Mouse (Mus musculus): ENCODE results near the gene Pkp1.

Gene Pkp1

GRCm38 (mm10) chr1:135918644-135919407, at the start of gene Pkp1:
TSS of gene Pkp1 (minus strand) at chr1:135919207.
- DNase-seq (ENCODE audit: low read depth, low spot score), result no peak

- DNase-seq (ENCODE audit: low read depth, low spot score), result no peak
Measured at GRCm38 (mm10) chr1:135967739-135968138, 48.7 kb upstream of the Pkp1 start.

GRCm38 (mm10) chr1:135964561-135964960, 45.6 kb upstream of the Pkp1 start:
- no peak for DNase-seq (ENCODE audit: low read depth, low spot score)

- DNase-seq (ENCODE audit: low read depth, low spot score), result no peak
Measured at GRCm38 (mm10) chr1:135963177-135963576, 44.2 kb upstream of the Pkp1 start.

GRCm38 (mm10) chr1:135958483-135958882, 39.5 kb upstream of the Pkp1 start:
- DNase-seq (ENCODE audit: low read depth, low spot score), result peak; percentile 75

GRCm38 (mm10) chr1:135948871-135949270, 29.9 kb upstream of the Pkp1 start:
- DNase-seq (ENCODE audit: low read depth, low spot score), result no peak

- DNase-seq (ENCODE audit: low read depth, low spot score), result no peak
Measured at GRCm38 (mm10) chr1:135946247-135946646, 27.2 kb upstream of the Pkp1 start.

GRCm38 (mm10) chr1:135945711-135946110, 26.7 kb upstream of the Pkp1 start:
- peak; percentile 71 for DNase-seq (ENCODE audit: low read depth, low spot score)

GRCm38 (mm10) chr1:135944526-135945259, 25.7 kb upstream of the Pkp1 start:
- peak; percentile 83 for DNase-seq (ENCODE audit: low read depth, low spot score)

GRCm38 (mm10) chr1:135943713-135944112, 24.7 kb upstream of the Pkp1 start:
- DNase-seq (ENCODE audit: low read depth, low spot score), result no peak

GRCm38 (mm10) chr1:135942116-135942515, 23.1 kb upstream of the Pkp1 start:
- no peak for DNase-seq (ENCODE audit: low read depth, low spot score)

GRCm38 (mm10) chr1:135941259-135942006, 22.4 kb upstream of the Pkp1 start:
- DNase-seq (ENCODE audit: low read depth, low spot score), result no peak

- no peak for DNase-seq (ENCODE audit: low read depth, low spot score)
Measured at GRCm38 (mm10) chr1:135936091-135936490, 17.1 kb upstream of the Pkp1 start.

- no peak for DNase-seq (ENCODE audit: low read depth, low spot score)
Measured at GRCm38 (mm10) chr1:135933704-135934293, 14.8 kb upstream of the Pkp1 start.

GRCm38 (mm10) chr1:135929876-135930275, 10.9 kb upstream of the Pkp1 start:
- no peak for DNase-seq (ENCODE audit: low read depth, low spot score)

- no peak for DNase-seq (ENCODE audit: low read depth, low spot score)
Measured at GRCm38 (mm10) chr1:135925848-135926247, 6.8 kb upstream of the Pkp1 start.

- DNase-seq (ENCODE audit: low read depth, low spot score), result no peak
Measured at GRCm38 (mm10) chr1:135924377-135924994, 5.5 kb upstream of the Pkp1 start.

- DNase-seq (ENCODE audit: low read depth, low spot score), result no peak
Measured at GRCm38 (mm10) chr1:135923229-135923628, 4.2 kb upstream of the Pkp1 start.

- no peak for DNase-seq (ENCODE audit: low read depth, low spot score)
Measured at GRCm38 (mm10) chr1:135917206-135917605, 1.8 kb downstream of the Pkp1 start.

- no peak for DNase-seq (ENCODE audit: low read depth, low spot score)
Measured at GRCm38 (mm10) chr1:135916486-135917058, 2.4 kb downstream of the Pkp1 start.

- no peak for DNase-seq (ENCODE audit: low read depth, low spot score)
Measured at GRCm38 (mm10) chr1:135913657-135914056, 5.3 kb downstream of the Pkp1 start.
